Mouse (Mus musculus): Measurements from ENCODE around the gene Fbxw9.
A peak's percentile ranks its signal among the peaks of the same experiment; 100 is the strongest.
"Not testable (repeated sequence)": the region's sequence is repeated elsewhere in the genome, so short reads cannot be mapped to it uniquely, and the experiment has no call there.

Gene Fbxw9

DNA sequence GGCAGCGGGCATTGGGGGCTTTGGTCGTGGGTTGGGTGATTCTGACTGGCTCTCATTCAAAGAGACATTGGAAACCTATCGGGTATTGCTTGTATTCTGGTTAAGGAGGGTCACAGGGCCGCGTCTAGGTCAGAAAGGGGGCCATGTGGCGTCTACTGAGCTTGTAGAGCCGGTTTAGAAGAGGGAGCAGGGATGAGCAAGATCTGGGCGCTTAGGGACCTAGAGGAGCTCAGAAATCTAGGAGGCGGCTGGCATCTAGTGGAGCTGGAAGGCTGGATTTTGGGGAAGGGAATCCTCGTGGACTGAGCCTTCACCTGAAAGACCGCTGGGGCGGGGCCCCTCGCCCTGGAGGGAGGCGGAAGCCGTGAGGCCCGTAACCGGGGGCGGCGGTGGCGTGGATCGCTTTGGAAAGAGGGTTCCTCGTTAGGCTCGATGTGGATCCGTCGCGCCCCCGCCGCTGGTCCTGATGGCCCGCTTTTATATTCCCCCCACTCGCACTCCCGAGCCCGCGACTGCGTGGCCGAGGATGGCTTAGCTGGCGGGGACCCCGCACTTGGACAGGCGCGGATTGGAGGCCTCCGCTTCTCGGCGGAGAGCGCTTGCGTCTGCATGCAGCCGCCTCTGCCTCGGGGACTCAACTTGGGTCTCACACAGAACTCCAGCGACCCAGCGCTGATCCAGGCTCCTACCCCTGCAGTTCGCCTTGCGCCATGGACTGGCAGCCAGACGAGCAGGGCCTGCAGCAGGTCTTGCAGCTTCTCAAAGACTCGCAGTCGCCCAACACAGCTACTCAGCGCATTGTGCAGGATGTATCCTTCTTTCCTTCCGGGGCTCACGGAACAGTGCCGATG lies 21.9 kb upstream of the Fbxw9 start:
- peak; percentile 79 for DNase-seq

DNA sequence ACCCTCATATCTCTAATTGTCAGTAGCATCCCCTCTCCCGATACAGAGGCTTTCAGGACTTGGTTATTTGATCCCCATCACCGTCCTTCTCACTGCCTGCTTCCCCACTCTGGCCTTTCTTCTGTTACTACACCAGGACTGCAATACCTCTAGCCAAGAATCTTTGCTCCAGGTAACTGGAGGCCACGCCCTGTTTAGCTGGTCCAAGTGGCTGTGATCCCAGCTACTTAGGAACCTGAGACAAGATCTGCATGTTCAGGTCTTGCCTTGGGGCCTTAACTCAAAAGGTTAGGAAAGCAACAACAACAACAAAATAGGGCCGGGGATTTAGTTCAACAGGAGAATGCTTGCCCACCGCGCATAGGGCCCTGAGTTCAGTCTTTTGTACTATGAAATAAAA lies 16.2 kb upstream of the Fbxw9 start:
- no peak for DNase-seq

GRCm38 (mm10) chr8:85057367-85057766 lies 2.5 kb upstream of the Fbxw9 start:
- no peak for DNase-seq

GRCm38 (mm10) chr8:85062603-85063002 lies 2.7 kb downstream of the Fbxw9 start:
- DNase-seq, result no peak

DNA sequence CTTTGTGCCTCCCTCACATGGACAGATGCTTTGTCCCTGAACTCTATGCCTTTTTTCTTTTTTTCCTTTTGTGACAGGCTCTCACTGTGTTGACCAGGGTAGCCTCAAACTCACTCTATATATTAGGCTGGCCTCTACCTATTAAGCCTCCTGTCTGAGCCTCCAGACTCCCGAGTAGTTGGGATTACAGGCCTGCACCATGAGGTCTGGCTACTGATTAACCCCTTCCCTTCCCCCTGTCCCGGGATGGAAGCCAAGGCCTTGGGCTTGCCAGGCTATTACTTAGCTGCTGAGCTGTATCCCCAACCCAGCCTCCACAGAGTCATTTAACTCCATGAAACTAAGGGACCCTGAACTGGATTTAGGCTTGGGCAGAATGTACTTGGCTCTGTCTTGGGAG lies 5.4 kb downstream of the Fbxw9 start:
- DNase-seq, result no peak

- no peak for DNase-seq
Observed at GRCm38 (mm10) chr8:85067155-85067554, 7.3 kb downstream of the Fbxw9 start.

- DNase-seq, result no peak
Observed at GRCm38 (mm10) chr8:85067982-85068381, 8.1 kb downstream of the Fbxw9 start, which contains the start of gene Gm5741. Gm5741 (minus strand) TSS chr8:85067982.

GRCm38 (mm10) chr8:85071041-85071440 lies 11.2 kb downstream of the Fbxw9 start:
- DNase-seq, result no peak

DNA sequence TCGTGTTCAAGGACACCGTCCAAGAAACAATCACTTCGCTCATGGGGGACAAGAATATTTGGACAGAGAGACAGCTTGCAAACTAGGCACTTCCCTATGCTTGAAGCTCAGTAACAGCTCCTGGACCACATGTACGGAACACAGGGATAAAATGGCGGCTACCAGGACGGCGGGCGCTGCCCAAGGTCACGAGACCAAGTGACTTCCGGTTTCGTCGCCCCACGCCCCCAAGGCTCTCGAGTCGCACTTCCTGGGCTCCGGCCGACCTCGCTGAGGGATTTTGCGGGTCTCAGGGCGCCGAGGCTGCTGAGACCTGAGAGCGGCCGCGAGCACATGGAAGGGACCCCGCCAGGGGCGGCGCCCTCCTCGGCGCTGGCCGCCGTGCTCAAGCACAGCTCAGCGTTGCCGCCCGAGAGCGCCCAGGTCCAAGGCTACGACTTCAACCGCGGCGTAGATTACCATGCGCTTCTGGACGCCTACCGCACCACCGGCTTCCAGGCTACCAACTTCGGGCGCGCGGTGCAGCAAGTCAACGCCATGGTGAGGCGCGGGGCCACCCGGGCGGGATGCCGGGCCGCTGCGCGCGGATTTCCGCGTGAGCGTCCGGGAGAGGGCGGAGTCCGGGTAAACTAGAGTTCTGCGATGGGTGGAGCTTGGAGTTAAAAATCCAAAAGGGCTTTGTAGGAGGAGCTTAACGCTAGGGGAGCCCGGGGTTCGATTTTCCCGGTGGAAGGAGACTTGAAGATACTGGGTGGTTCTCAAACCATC lies 11.8 kb downstream of the Fbxw9 start, which contains the start of gene Dhps:
Gene Dhps, plus strand, starts transcription at position 244 of the 768 bp plus-strand sequence.
- peak; percentile 88 for DNase-seq

DNA sequence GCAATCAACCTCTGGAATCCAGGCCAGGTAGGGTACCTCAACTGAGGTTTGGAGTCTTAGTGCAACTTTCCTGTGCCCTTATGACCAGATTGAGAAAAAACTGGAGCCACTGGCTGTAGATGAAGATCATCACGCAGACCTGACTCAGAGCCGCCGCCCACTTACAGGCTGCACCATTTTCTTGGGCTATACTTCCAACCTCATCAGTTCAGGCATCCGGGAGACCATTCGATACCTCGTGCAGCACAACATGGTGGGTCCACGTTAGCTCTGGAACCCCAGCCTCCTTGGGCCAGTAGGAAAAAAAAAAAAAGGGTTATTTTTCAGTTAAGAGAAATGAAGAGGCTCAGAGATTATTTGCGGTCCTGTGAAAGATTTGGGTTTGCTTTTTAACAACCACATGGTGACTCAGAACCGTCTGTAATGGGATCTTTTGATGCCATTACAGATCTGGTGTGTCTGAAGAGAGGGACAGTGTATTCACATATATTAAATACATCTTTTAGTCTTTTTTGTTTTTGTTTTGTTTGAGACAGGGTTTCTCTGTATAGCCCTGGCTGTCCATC lies 12.6 kb downstream of the Fbxw9 start:
- no peak for DNase-seq

GRCm38 (mm10) chr8:85073041-85073612 lies 13.3 kb downstream of the Fbxw9 start:
- no peak for DNase-seq

DNA sequence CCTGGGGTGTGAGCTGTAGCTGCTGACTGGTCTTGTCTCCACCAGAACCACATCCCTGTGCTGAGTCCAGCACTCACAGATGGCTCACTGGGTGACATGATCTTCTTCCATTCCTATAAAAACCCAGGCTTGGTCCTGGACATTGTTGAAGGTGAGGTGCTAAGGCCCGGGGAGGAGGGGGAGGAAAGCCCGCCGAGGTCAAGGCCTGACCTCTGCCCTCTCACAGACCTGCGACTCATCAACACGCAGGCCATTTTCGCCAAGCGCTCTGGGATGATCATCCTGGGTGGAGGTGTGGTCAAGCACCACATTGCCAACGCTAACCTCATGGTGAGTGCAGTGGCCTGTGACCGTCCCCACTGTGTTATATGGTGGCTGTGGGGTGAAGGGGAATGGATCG lies 14.3 kb downstream of the Fbxw9 start:
- DNase-seq, result no peak

DNA sequence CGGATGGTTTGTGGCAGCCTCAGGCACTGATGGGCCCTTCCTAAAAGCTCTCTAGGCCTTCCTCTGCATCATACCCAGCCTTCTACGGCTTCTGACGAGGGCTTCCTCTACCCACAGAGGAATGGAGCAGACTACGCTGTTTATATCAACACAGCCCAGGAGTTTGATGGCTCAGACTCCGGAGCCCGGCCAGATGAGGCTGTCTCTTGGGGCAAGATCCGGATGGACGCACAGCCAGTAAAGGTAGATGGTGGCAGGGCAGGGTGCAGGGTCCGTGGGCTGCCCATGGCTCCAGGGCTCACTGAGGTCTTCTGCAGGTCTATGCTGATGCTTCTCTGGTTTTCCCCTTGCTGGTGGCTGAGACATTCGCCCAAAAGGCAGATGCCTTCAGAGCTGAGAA lies 14.8 kb downstream of the Fbxw9 start:
- DNase-seq, result no peak

- DNase-seq, result no peak
Observed at GRCm38 (mm10) chr8:85076001-85076400, 16.1 kb downstream of the Fbxw9 start.

DNA sequence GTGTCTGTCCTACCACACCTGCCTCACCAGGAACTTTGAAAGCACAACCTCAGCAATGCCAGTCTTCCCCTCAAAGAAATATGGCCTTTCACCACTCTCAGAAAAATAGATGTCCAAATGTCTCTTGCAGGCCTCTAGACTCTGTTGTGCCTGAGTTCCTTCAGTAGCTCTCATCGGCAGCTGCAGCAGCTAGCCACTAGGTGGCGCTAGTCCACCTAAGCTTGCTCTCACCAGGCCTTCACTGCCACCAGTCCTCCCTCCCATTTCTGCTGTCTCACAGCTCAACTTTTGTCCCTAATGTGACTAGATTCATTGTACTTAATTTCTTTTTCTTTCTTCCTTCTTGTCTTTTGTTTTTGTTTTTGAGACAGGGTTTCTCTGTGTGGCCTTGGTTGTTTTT lies 17.1 kb downstream of the Fbxw9 start:
- peak; percentile 76 for DNase-seq

DNA sequence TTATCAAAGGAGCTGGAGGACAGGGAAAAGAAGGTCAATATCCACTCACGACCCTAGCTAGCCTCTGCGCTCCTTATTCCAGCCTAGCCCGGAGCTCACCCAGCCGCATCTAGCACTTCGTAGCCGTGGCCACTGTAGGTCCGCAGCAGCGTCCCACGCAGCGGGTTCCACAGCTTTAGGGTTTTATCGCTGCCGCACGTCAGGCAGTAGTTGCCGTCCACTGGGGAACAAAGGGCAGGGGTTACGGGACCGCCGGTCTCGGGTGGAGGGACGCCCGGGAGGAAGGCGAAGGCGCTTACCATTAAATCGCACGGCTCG lies 20.3 kb downstream of the Fbxw9 start:
- DNase-seq, result no peak

- peak; percentile 51 for DNase-seq
Observed at GRCm38 (mm10) chr8:85080532-85081215, 20.8 kb downstream of the Fbxw9 start, which contains the start of gene Wdr83os. Wdr83os (plus strand) TSS chr8:85080740.

- peak; percentile 80 for DNase-seq
Observed at GRCm38 (mm10) chr8:85081216-85081555, 21.3 kb downstream of the Fbxw9 start, which contains the start of gene Wdr83. Wdr83 (minus strand) TSS chr8:85081306.

DNA sequence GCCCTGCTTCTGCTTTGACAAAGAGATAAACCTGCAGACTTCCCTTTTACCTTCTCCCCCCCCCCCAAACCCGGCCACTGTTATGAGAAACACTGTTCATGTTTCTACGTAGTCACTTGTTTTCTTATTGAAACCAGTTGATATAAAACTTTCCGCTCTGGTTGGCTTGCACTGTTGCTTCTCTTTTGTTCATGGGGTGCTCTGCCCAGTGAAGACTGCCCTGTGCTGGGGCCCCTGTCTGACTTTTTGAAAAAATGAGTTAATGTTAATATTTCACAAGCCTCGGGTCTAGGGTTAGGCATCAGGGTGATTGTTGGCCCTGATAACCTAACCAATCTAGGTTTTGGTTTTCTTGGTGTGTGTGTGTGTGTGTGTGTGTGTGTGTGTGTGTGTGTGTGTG lies 22.3 kb downstream of the Fbxw9 start:
- not testable (repeated sequence) for DNase-seq

- DNase-seq, result peak; percentile 87
Observed at GRCm38 (mm10) chr8:85083108-85083813, 23.4 kb downstream of the Fbxw9 start, which contains the start of gene Man2b1. Man2b1 (plus strand) TSS chr8:85083270.

DNA sequence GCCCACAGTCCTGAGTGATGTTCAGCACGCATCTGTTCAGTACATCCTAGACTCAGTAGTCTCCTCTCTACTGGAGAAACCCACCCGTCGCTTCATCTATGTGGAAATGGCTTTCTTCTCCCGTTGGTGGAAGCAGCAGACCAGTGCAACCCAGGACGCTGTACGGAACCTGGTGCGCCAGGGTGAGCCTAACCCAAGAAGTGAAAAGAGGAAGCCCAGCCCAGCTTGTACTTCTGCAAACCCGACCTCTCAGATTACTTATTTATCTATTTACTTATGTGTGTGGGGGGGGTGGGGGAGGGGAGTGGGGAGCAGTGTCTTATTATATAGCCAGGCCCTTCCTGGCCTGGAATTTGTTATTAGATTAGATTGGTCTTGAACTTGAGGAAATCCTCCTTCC lies 24.8 kb downstream of the Fbxw9 start:
- no peak for DNase-seq

DNA sequence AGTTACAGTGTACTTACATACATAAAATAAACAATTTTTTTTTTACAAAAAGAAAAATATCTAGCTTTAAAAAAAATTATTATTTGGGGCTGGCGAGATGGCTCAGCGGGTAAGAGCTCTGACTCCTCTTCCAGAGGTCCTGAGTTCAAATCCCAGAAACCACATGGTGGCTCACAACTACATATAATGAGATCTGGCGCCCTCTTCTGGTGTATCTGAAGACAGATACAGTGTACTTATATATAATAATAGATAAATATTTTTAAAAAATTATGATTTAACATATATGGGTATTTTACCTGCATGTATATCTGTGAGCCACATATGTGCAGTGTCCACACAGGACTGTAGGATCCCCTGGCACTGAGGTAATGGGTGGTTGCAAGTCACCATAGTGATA lies 26.4 kb downstream of the Fbxw9 start:
- DNase-seq, result no peak
